Mouse (Mus musculus): ENCODE results near the gene Vsig10.

The Vsig10 gene

DNA sequence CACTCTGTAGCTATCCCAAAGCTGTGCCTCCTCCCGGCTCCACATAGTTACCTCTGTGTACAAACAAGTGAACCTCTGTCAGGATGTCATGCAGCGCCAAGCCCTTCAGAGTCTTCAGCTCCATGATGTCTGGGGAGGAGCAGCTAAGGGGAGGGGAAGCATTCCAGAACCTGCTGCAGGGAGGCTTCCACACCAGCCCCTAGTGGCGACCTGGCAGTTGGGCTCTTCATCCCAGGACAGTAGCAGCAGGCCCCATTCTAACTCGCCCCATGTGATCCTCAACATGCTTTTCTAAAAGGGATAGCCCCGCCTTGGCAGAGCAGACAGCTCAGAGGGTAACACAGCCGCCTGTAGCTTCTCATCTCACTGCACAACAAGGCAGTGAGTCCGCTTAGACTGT, 62.9 kb downstream of the Vsig10 start:
- DNase-seq (ENCODE audit: low spot score), result no peak

DNA sequence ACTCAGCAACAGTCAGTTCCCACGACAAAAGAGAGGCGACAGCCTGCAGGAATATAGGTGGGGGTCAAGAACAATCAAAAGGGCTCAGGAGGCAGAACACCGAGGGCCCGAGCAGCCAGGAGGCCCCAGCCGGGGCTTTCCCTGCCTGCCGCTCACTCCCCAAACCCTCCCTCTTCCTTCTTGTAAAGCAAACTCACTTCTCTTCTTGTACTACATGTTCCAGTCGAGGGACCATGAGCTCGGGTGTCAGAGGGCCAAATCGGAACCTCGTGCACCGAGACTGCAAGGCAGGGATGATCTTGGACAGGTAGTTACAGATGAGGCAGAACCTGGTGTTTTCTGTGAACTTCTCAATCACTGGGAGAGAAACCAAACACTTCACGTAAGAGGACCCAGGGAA, 64.3 kb downstream of the Vsig10 start:
- DNase-seq (ENCODE audit: low spot score), result no peak

DNA sequence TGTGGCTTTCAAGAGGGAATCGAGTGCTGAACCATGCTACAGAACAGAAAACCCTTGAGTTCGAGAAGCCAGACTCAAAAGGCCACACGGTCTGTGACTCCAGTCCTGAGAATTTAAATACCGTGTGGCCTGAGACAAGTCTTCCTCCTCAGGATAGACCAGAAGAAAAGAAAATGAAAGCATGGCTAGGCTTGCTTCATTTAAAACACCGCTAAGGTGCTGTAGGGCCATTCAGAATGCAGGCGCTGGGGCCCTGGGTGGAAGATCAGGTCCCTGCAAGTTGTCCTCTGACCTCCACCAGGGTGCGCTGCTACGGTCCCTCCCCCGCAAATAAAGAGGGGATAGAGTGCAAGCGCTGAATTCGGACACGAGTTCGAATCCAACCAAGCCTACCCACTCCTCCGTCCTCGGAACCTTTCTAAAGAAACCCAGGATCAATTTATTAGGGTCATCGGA, 69.4 kb downstream of the Vsig10 start:
- peak; percentile 62 for DNase-seq (ENCODE audit: low spot score)

DNA sequence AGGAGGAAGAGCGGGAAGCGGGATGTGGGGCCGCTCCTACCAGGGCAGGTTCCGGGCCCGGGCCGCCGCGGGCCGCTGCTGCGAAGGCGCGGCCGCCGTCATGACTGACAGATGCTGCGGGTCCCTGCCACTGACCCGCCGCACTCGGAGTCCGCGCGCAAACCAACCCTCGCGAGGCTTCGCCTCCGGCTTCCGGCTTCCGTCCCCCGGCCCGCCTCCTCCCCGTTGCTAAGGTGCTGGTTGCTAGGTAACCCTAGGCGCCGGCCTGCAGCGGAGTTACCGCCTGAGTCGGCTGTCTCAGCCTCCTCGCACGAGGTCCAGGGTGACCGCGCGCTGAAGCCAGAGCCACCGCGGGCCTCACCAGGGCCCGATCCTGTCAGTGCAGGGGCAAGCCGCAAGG, 70.0 kb downstream of the Vsig10 start, which contains the start of gene Rfc5:
Gene Rfc5 (minus strand): TSS at position 171 of the 400 bp plus-strand sequence.
- DNase-seq (ENCODE audit: low spot score), result peak; percentile 87

DNA sequence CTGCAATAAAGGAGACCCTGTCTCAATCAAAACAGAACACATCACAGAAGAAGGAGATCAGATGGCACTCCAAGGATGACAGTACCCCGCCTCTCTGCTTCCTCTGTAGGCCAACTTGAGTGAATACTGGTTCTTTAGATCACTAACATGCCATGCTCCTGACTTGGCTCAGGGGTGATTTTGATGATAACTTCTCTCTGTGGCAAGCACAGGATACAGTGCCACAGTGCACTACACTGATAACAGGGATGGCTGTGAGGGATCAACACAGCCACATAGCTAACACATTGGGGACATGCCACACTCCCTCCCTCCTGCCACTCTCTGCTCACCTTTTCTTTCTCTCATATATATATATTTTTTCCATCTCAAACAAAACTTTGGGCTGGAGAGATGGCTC, 72.0 kb downstream of the Vsig10 start:
- DNase-seq (ENCODE audit: low spot score), result no peak

DNA sequence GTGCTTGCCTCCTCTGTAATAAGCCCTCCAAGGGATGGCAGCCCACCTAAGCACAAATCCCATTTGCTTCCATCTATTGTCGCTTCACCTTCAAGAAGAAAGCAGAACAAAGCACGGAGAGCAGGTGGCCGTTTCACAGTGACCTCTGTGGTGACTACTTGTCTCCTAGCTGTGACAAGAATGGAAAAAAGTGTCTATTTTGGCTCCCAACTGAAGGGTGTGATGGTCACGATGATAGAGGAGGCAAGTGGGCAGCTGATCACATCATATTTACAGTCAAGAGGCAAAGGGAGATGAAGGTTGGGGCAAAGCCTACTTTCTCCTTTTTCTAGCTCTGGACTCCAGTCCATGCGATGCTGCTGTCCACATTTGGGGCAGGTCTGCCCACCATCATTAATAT, 77.0 kb downstream of the Vsig10 start:
- no peak for DNase-seq (ENCODE audit: low spot score)

DNA sequence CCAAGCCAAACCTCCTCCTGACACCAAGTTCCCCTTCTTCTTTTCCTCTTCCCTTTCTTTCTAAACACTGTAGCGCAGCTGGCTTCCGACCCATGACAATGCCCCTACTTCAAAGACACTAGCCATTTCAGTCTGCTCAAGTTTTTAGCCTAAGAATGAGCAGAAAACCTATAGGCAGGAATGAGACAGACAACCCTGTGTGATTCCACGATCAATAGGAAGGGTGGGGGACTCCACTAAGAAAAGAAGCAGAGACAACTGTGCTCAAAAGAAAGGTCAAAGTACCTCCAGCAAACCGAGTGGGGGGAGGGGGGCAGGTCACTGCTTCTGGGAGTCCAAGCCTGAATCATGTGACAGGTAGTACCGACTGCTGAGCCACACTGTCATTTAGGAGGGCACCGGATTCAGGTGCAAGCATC, 77.7 kb downstream of the Vsig10 start:
- no peak for DNase-seq (ENCODE audit: low spot score)

DNA sequence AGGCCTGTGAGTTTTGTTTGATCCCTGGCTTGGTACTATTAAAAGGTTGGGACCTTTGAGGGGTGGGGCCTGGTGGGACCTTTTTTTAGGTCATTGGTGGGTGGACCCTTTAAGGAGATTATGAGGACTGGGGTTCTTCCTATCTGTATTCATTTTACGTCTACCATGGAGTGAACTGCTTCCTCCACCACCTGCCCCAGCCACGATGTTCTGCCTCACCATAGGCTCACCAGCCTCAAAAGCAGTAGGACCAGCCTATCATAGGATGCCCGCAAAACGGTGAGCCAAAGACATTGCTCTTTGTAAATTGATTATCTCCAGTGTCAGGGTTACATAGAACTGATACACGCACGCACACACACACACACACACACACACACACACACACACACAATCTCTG, 78.5 kb downstream of the Vsig10 start:
- DNase-seq (ENCODE audit: low spot score), result no peak

DNA sequence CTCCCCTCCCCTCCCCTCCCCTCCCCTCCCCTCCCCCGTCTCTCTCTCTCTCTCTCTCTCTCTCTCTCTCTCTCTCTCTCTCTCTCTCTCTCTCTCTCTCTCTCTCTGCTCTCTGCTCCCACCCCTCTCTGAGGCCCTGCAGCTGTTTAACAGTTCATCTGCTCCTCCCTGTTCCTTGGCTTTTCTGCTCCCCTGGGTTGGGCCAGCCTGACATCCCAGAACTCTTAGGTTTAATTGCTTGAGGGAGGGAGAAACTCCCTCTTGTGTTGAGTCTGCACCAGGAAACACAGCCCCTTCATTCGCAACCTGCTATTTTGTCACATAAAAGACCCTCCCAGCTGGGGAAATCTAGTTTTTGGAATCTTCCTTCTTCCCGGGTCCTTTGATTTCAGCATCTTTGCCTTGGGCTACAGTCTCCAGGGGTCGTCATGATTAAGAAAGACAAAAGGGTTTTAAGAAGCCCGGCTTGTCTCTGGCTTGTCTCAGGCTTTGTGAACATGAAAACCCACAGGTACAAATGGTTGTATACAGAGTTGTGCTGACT, 79.2 kb downstream of the Vsig10 start:
- DNase-seq (ENCODE audit: low spot score), result no peak

DNA sequence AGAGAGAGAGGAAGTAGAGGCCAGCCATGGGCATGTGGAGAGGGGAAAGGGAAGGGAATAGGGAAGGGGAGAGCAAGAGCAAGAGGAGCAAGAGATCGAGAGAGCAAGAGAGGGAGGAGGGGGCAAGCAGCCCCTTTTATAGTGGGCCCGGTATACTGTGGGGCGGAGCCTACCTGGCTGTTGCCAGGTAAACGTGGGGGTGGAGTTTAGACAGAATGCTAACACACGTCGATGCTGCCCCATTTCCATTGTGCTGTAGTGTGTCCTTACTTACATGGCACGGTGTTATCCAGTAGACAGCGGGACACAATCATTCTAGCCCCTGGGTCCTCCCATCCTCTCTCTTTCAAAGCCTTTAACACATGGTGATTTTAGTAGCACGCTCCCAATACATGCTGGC, 80.4 kb downstream of the Vsig10 start:
- DNase-seq (ENCODE audit: low spot score), result no peak

DNA sequence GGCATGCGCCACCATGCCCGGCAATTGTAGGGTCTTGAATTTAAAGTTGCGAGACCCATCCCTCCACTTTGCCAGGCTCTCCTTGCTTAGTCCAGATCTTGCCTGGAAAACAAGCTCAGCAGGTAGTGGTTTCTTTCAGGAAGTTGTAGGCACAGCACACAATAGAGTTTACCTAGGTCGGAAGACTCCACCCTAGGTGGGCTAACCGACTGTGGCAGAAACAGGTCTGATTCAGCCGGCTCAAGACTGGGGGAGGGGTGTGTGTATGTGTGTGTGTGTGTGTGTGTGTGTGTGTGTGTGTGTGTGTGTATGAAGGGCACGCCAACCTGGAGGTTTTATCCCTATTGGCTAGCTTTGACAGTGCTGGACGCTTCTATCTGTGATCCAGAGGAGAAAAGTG, 84.7 kb downstream of the Vsig10 start:
- no peak for DNase-seq (ENCODE audit: low spot score)

All from spleen, adult 12 weeks (tissue).